Comparison of ENCODE assay signal across 24 mouse cellular contexts in the genomic region with DNA sequence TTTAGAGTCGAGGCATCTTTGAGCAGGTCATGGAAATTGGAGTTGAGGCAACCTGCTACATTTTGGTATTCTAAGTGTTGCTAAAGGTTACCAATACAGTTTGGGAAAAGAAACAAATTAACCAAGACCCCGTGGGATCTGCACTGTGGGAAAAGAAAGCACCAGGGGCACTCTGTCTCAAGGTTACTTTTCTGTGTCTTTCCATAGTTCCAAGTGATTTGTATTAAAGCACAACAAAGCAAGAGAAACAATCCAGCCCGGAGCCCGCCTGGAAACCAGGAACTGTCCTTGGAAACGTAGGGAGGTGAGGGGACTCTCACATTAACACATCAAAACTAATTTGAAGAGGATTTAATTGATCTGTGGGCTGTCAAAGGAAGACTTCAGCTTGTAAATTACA. TPM values are rescaled to one million over a fixed set of nuclear protein-coding genes. Genes with fewer than 3 reads are reported as not detected.
DNase-seq lines count a peak whose midpoint lies in the region; ATAC-seq and TF ChIP-seq lines count a peak whose summit lies in the region.
"Had no signal": no experiment of that assay in that cellular context is flagged by ENCODE, and none has a peak within 500 bp of the region (broad histone marks: within the 10 kb centered on the region; RNA-seq: fewer than 3 reads in every experiment).

No protein-coding gene starts in this region.

- no peaks in the 10 kb centered on the region for H3K9me3 ChIP-seq in midbrain, embryonic 10.5 days (replicated peaks)
- no peaks in the 10 kb centered on the region for H3K9me3 ChIP-seq in midbrain, embryonic 15.5 days
- H3K9me3 ChIP-seq in ES-Bruce4 (replicated peaks; ENCODE audit: control insufficient read depth, insufficient read depth, low read length, poor library complexity, severe bottlenecking), result no peaks in the 10 kb centered on the region
- H3K9me3 ChIP-seq in midbrain, embryonic 13.5 days, result no peaks in the 10 kb centered on the region
- H3K9me3 ChIP-seq: heart, embryonic 15.5 days; limb, embryonic 12.5 days had no signal

- H3K4me3 ChIP-seq in midbrain, embryonic 10.5 days, result peak overlapping the region; percentile 39
- H3K4me3 ChIP-seq in midbrain, embryonic 15.5 days, result no peak overlapping the region
- H3K4me3 ChIP-seq in ES-Bruce4 (ENCODE audit: low read depth, low read length), result no peak overlapping the region
- no peak overlapping the region for H3K4me3 ChIP-seq in midbrain, embryonic 13.5 days (replicated peaks)
- H3K4me3 ChIP-seq: heart, embryonic 15.5 days; layer of hippocampus, adult 2 months; limb, embryonic 12.5 days had no signal

- peaks cover 46% of the 10 kb centered on the region for H3K4me1 ChIP-seq in midbrain, embryonic 10.5 days
- H3K4me1 ChIP-seq in midbrain, embryonic 15.5 days, result peaks cover 8% of the 10 kb centered on the region; the same call in 1 of the 2 replicates
- peaks cover 2% of the 10 kb centered on the region for H3K4me1 ChIP-seq in ES-Bruce4 (ENCODE audit: control insufficient read depth, insufficient read depth, low read length)
- peaks cover 19% of the 10 kb centered on the region for H3K4me1 ChIP-seq in midbrain, embryonic 13.5 days (replicated peaks)
- H3K4me1 ChIP-seq: heart, embryonic 15.5 days; limb, embryonic 12.5 days had no signal

- peak; percentile 36 for DNase-seq in embryo, embryonic 10.5 days (ENCODE audit: low spot score)
- DNase-seq in embryo, embryonic 10 days (ENCODE audit: low spot score), result no peak
- peak; percentile 42 for DNase-seq in midbrain, embryonic 10.5 days (ENCODE audit: low spot score)
- DNase-seq in frontal cortex, postnatal 10 days (ENCODE audit: low spot score in 2 of 2), result no peak
- DNase-seq: adrenal gland, adult 2 months; cerebellum, adult 11-12 months; cerebellum, postnatal 10 days; heart, postnatal 36 days; kidney, postnatal 25 days; layer of hippocampus, postnatal 36 days; liver, postnatal 0 days; thymus, adult 18-20 months; thymus, postnatal 36 days had no signal

- no peak for TF ChIP-seq POLR2A in ES-Bruce4 (IDR thresholded peaks at IDR 0.05; ENCODE audit: insufficient read depth, low read length)

- WGBS in midbrain, embryonic 10.5 days, result 5% methylated on average over 5 of the region's 5 CpGs
- WGBS in midbrain, embryonic 15.5 days, result 3% methylated on average over 5 of the region's 5 CpGs
- whole genome bisulfite sequencing in midbrain, embryonic 13.5 days, result under 1% methylated on average over 5 of the region's 5 CpGs

- H3K9ac ChIP-seq in midbrain, embryonic 15.5 days, result no peak overlapping the region
- H3K9ac ChIP-seq in ES-Bruce4 (ENCODE audit: low read depth, poor library complexity, severe bottlenecking), result no peak overlapping the region
- H3K9ac ChIP-seq in midbrain, embryonic 13.5 days (replicated peaks), result no peak overlapping the region
- H3K9ac ChIP-seq: heart, embryonic 15.5 days; limb, embryonic 12.5 days; liver, postnatal 0 days had no signal

- H3K27ac ChIP-seq in midbrain, embryonic 10.5 days (replicated peaks), result peak overlapping the region; percentile 78
- no peak overlapping the region for H3K27ac ChIP-seq in midbrain, embryonic 15.5 days
- no peak overlapping the region for H3K27ac ChIP-seq in ES-Bruce4 (ENCODE audit: insufficient read depth, low read length)
- H3K27ac ChIP-seq in midbrain, embryonic 13.5 days, result no peak overlapping the region
- H3K27ac ChIP-seq: heart, embryonic 15.5 days; hindbrain, postnatal 0 days; layer of hippocampus, adult 2 months; limb, embryonic 12.5 days; macrophage had no signal

- H3K4me2 ChIP-seq in midbrain, embryonic 15.5 days, result no peak overlapping the region
- 0 out of 2 replicates have a peak overlapping the region, but pooled peaks have one; percentile 11 for H3K4me2 ChIP-seq in midbrain, embryonic 13.5 days (replicated peaks)
- H3K4me2 ChIP-seq: heart, embryonic 15.5 days; limb, embryonic 12.5 days; liver, embryonic 11.5 days had no signal

- no peak for TF ChIP-seq CTCF in ES-Bruce4 (IDR thresholded peaks at IDR 0.05; ENCODE audit: low read depth, low read length)

- ATAC-seq in midbrain, embryonic 15.5 days (replicated peaks), result no peak
- ATAC-seq in midbrain, embryonic 13.5 days, result peak; percentile 45; the same call in 1 of the 2 replicates
- ATAC-seq: hindbrain, postnatal 0 days; intestine, postnatal 0 days; liver, postnatal 0 days; lung, postnatal 0 days had no signal

- H3K36me3 ChIP-seq in midbrain, embryonic 10.5 days, result no peaks in the 10 kb centered on the region
- H3K36me3 ChIP-seq in midbrain, embryonic 15.5 days (replicated peaks), result no peaks in the 10 kb centered on the region
- H3K36me3 ChIP-seq in ES-Bruce4 (ENCODE audit: control insufficient read depth, insufficient read depth, low read length, poor library complexity, severe bottlenecking), result no peaks in the 10 kb centered on the region
- no peaks in the 10 kb centered on the region for H3K36me3 ChIP-seq in midbrain, embryonic 13.5 days
- H3K36me3 ChIP-seq: heart, embryonic 15.5 days; limb, embryonic 12.5 days had no signal

- peaks cover 4% of the 10 kb centered on the region; the same call in 1 of the 2 replicates for H3K27me3 ChIP-seq in midbrain, embryonic 10.5 days (ENCODE audit: low read depth, poor library complexity, severe bottlenecking)
- no peaks in the 10 kb centered on the region for H3K27me3 ChIP-seq in midbrain, embryonic 15.5 days (replicated peaks)
- H3K27me3 ChIP-seq in ES-Bruce4 (ENCODE audit: control insufficient read depth, insufficient read depth, low read length, poor library complexity, severe bottlenecking), result peaks cover 2% of the 10 kb centered on the region
- H3K27me3 ChIP-seq in midbrain, embryonic 13.5 days, result 0 out of 2 replicates have a peak, but pooled peaks cover 6% of the 10 kb centered on the region
- H3K27me3 ChIP-seq: heart, embryonic 15.5 days; limb, embryonic 12.5 days had no signal

- TF ChIP-seq EP300 in ES-Bruce4 (IDR thresholded peaks at IDR 0.05; ENCODE audit: insufficient read depth, low read depth, low read length), result 0 out of 2 replicates have a peak, but pooled peaks have one; percentile 35

RNA-seq across cellular contexts. Expression of a gene that starts 18.8 kb away (rescaled TPM):
- 304 and 308 TPM in 2 replicates for polyA plus RNA-seq in midbrain, embryonic 10.5 days (2016; fragmentation: Nextera tagmentation; extraction: Ambion mirVana)
- polyA plus RNA-seq in midbrain, embryonic 15.5 days (2015; fragmentation: Nextera tagmentation; extraction: Ambion mirVana), result 328 and 330 TPM in 2 replicates
- polyA plus RNA-seq in ES-Bruce4 (2011; ENCODE audit: insufficient read depth, insufficient read length, low read depth, missing spikeins), result 137 and 140 TPM in 2 replicates
- polyA plus RNA-seq in midbrain, embryonic 13.5 days (2015; fragmentation: Nextera tagmentation; extraction: Ambion mirVana), result 380 and 387 TPM in 2 replicates

RNA-seq across cellular contexts. Expression of a gene that starts 51.9 kb away (rescaled TPM):
- polyA plus RNA-seq in midbrain, embryonic 10.5 days (2016; fragmentation: Nextera tagmentation; extraction: Ambion mirVana), result 40.5 and 43.1 TPM in 2 replicates
- 4.6 and 6.8 TPM in 2 replicates for polyA plus RNA-seq in midbrain, embryonic 15.5 days (2015; fragmentation: Nextera tagmentation; extraction: Ambion mirVana)
- 3.2 and 3.6 TPM in 2 replicates for polyA plus RNA-seq in ES-Bruce4 (2011; ENCODE audit: insufficient read depth, insufficient read length, low read depth, missing spikeins)
- polyA plus RNA-seq in midbrain, embryonic 13.5 days (2015; fragmentation: Nextera tagmentation; extraction: Ambion mirVana), result 16.7 and 17.4 TPM in 2 replicates
- polyA plus RNA-seq: macrophage had no signal

Comparison
In these comparisons a context has a peak if more than half of its experiments do, and no peak if none do; other contexts are left out.
1. DNase-seq: peak in embryo, embryonic 10.5 days (single experiment) and midbrain, embryonic 10.5 days (single experiment); none in embryo, embryonic 10 days (single experiment) and frontal cortex, postnatal 10 days (0 of 2).